Mouse (Mus musculus) adrenal gland, postnatal 36 days (tissue): ENCODE measurements around the gene Ms4a8a. TPM values are rescaled to one million over a fixed set of nuclear protein-coding genes. Genes with fewer than 3 reads are reported as not detected.

ENCODE experiments used
- total RNA-seq, 2 experiments: library from RNA; stranded (reverse); gene quantifications; 2 replicates each; pipeline ENCODE4 v1.2.3; 2021

Ms4a8a gene
- total RNA-seq, 2 experiments from 2014 or later = 1.4 to 3.9 TPM

Other genes starting within 250 kb of the Ms4a8a start
- gene Slc15a3, start 241.4 kb downstream of the Ms4a8a start, total RNA-seq = 1 to 10 TPM; 3.2 to 4.0 TPM
- gene Tmem132a, start 211.2 kb downstream of the Ms4a8a start, total RNA-seq = 10 to 100 TPM; 34.5 to 36.1 TPM
- 100 to 1,000 TPM; 132 to 167 TPM for gene Tmem109, start 199.1 kb downstream of the Ms4a8a start, total RNA-seq
- 100 to 1,000 TPM; 122 to 188 TPM for gene Prpf19, start 185.9 kb downstream of the Ms4a8a start, total RNA-seq
- not detected for gene Zp1, start 160.5 kb downstream of the Ms4a8a start, total RNA-seq
- not detected for gene Ptgdr2, start 143.9 kb downstream of the Ms4a8a start, total RNA-seq
- 10 to 100 TPM; 16.8 to 18.4 TPM for gene Ccdc86, start 131.8 kb downstream of the Ms4a8a start, total RNA-seq
- gene Ms4a10, start 106.4 kb downstream of the Ms4a8a start, total RNA-seq = 10 to 100 TPM in 1 of 2 experiments, under 1 TPM in 1; 0.73 to 23.5 TPM
- not detected for gene Ms4a15, start 87.9 kb downstream of the Ms4a8a start, total RNA-seq
- not detected for gene Ms4a18, start 63.1 kb downstream of the Ms4a8a start, total RNA-seq
- gene 1700017D01Rik, start 49.8 kb upstream of the Ms4a8a start, total RNA-seq = not detected
- not detected for gene 1700025F22Rik, start 84.2 kb upstream of the Ms4a8a start, total RNA-seq
- not detected for gene Ms4a13, start 115.6 kb upstream of the Ms4a8a start, total RNA-seq
- not detected for gene Ms4a12, start 151.3 kb upstream of the Ms4a8a start, total RNA-seq
- under 1 TPM; 0.10 to 0.20 TPM for gene Ms4a1, start 185.1 kb upstream of the Ms4a8a start, total RNA-seq
- gene Ms4a5, start 202.8 kb upstream of the Ms4a8a start, total RNA-seq = not detected
- under 1 TPM in 1 of 2 experiments, not detected in 1; 0.10 TPM for gene Ms4a14, start 233.4 kb upstream of the Ms4a8a start, total RNA-seq